Mouse (Mus musculus) hindbrain, embryonic 14.5 days (tissue): ENCODE data around the gene Kif1b. TPM values are rescaled to one million over a fixed set of nuclear protein-coding genes. Genes with fewer than 3 reads are reported as not detected.
"Not testable (repeated sequence)": the region's sequence is repeated elsewhere in the genome, so short reads cannot be mapped to it uniquely, and the experiment has no call there.

Experiments used
- ATAC-seq: fragments of 200-750 bp; cut with Nextera tagmentation; 2 replicates; pipeline ENCODE4 v1.8.0; 2017; ENCODE audit warnings: moderate number of reproducible peaks, mild to moderate bottlenecking, moderate TSS enrichment, moderate library complexity; ENCODE audit not compliant: low FRiP score
- DNase-seq: peaks from one replicate; pipeline ENCODE4 v3.0.0-alpha.2; 2015; ENCODE audit warnings: low spot score
- H3K27ac ChIP-seq: fragments of 300-500 bp; sonication (generic); 2 replicates; pipeline ENCODE4 v1.5.1; 2014; ENCODE audit warnings: mild to moderate bottlenecking, moderate library complexity
- H3K27me3 ChIP-seq: fragments of 300-500 bp; sonication (generic); 2 replicates; pipeline ENCODE4 v1.6.1; 2014; ENCODE audit warnings: mild to moderate bottlenecking, low read length, mixed read lengths; ENCODE audit not compliant: control insufficient read depth, insufficient read depth
- H3K36me3 ChIP-seq: fragments of 300-500 bp; sonication (generic); replicated peaks from 2 replicates; pipeline ENCODE4 v1.6.1; 2014; ENCODE audit not compliant: control insufficient read depth, insufficient read depth
- H3K4me1 ChIP-seq: fragments of 300-500 bp; sonication (generic); replicated peaks from 2 replicates; pipeline ENCODE4 v1.6.1; 2014; ENCODE audit warnings: antibody characterized with exemption, low read length, mixed read lengths; ENCODE audit not compliant: control insufficient read depth, insufficient read depth
- H3K4me2 ChIP-seq: fragments of 300-500 bp; sonication (generic); replicated peaks from 2 replicates; pipeline ENCODE4 v1.6.1; 2014; ENCODE audit warnings: mild to moderate bottlenecking, moderate library complexity
- H3K4me3 ChIP-seq: fragments of 300-500 bp; sonication (generic); replicated peaks from 2 replicates; pipeline ENCODE4 v1.5.1; 2014; ENCODE audit warnings: mild to moderate bottlenecking, low read length
- H3K9ac ChIP-seq: fragments of 300-500 bp; sonication (generic); 2 replicates; pipeline ENCODE4 v1.6.1; 2014
- H3K9me3 ChIP-seq: fragments of 300-500 bp; sonication (generic); 2 replicates; pipeline ENCODE4 v1.6.1; 2016; ENCODE audit warnings: low read length; ENCODE audit not compliant: control insufficient read depth
- WGBS: fragments of 180-500 bp; shearing (Covaris S2); extraction: QIAGEN DNeasy Blood & Tissue Kit; methylation state at CpG from one replicate; pipeline ENCODE4 v1.1.7; 2014; 5-methylcytosine and 5-hydroxymethylcytosine counted together
- polyA plus RNA-seq: library from polyadenylated mRNA; unstranded; fragments of >200 nt; fragmentation: Nextera tagmentation; extraction: Ambion mirVana; gene quantifications from 2 replicates; pipeline ENCODE4 v1.2.1, GENCODE M21; 2014

Gene Kif1b
- polyA plus RNA-seq, 1 experiment from 2014 or later = 188 TPM

- no peak for ATAC-seq
These were observed 84.0 kb downstream of the Kif1b start for GRCm38 (mm10) chr4:149223453-149223852.

GRCm38 (mm10) chr4:149220481-149220880 is 87.0 kb downstream of the Kif1b start:
- Histone ChIP-seq H3K9me3 (no peaks in the 10 kb centered on the region), H3K4me3 (no peak overlapping the region), H3K4me2 (no peak overlapping the region), H3K4me1 (peaks cover 7% of the 10 kb centered on the region; the same call in 1 of the 2 replicates), H3K9ac (0 out of 2 replicates have a peak overlapping the region, but pooled peaks have one; percentile 3), H3K27ac (peak overlapping the region; percentile 39), H3K36me3 (peaks cover 97% of the 10 kb centered on the region), H3K27me3 (no peaks in the 10 kb centered on the region)
- no peak for DNase-seq
- no peak for ATAC-seq
- WGBS = 27% methylated on average over 17 of the region's 17 CpGs

More at GRCm38 (mm10) chr4:149223453-149223852, 84.0 kb downstream of the Kif1b start:
- Histone ChIP-seq H3K4me3 (no peak overlapping the region), H3K9ac (no peak overlapping the region), H3K36me3 (peaks cover 94% of the 10 kb centered on the region), H3K4me2 (no peak overlapping the region), H3K9me3 (no peaks in the 10 kb centered on the region), H3K4me1 (peaks cover 7% of the 10 kb centered on the region; the same call in 1 of the 2 replicates), H3K27me3 (no peaks in the 10 kb centered on the region), H3K27ac (no peak overlapping the region)
- DNase-seq = no peak
- 97% methylated on average over 3 of the region's 3 CpGs for WGBS

- ATAC-seq (peak; percentile 88), DNase-seq (peak; percentile 67)
- H3K36me3 ChIP-seq = peaks cover 97% of the 10 kb centered on the region
- no peak overlapping the region for H3K4me3 ChIP-seq
- no peaks in the 10 kb centered on the region for H3K9me3 ChIP-seq
- H3K4me1 ChIP-seq = peaks cover 7% of the 10 kb centered on the region; the same call in 1 of the 2 replicates
- peak overlapping the region; percentile 39 for H3K27ac ChIP-seq
- WGBS = 14% methylated on average over 5 of the region's 5 CpGs
- H3K9ac ChIP-seq = no peak overlapping the region
- no peak overlapping the region for H3K4me2 ChIP-seq
- H3K27me3 ChIP-seq = no peaks in the 10 kb centered on the region
These were observed 87.4 kb downstream of the Kif1b start for GRCm38 (mm10) chr4:149220042-149220473.

- Histone ChIP-seq H3K4me2 (no peak overlapping the region), H3K36me3 (peaks cover 97% of the 10 kb centered on the region), H3K27ac (peak overlapping the region; percentile 39), H3K4me1 (peaks cover 7% of the 10 kb centered on the region; the same call in 1 of the 2 replicates), H3K9me3 (no peaks in the 10 kb centered on the region), H3K4me3 (no peak overlapping the region), H3K27me3 (no peaks in the 10 kb centered on the region), H3K9ac (no peak overlapping the region)
- ATAC-seq (no peak), DNase-seq (no peak)
- WGBS = 41% methylated on average over 12 of the region's 12 CpGs
These were observed 88.0 kb downstream of the Kif1b start for GRCm38 (mm10) chr4:149219401-149220041.

GRCm38 (mm10) chr4:149218476-149218875 is 89.0 kb downstream of the Kif1b start:
- DNase-seq (no peak), ATAC-seq (no peak)
- Histone ChIP-seq H3K36me3 (peaks cover 97% of the 10 kb centered on the region), H3K4me3 (no peak overlapping the region), H3K27me3 (no peaks in the 10 kb centered on the region), H3K4me1 (peaks cover 7% of the 10 kb centered on the region; the same call in 1 of the 2 replicates), H3K9ac (no peak overlapping the region), H3K4me2 (no peak overlapping the region), H3K27ac (peak overlapping the region; percentile 12; the same call in 1 of the 2 replicates), H3K9me3 (no peaks in the 10 kb centered on the region)
- WGBS = 87% methylated on average over 5 of the region's 5 CpGs

GRCm38 (mm10) chr4:149215982-149216381 is 91.5 kb downstream of the Kif1b start:
- Histone ChIP-seq H3K27ac (no peak overlapping the region), H3K9me3 (no peaks in the 10 kb centered on the region), H3K4me2 (no peak overlapping the region), H3K27me3 (no peaks in the 10 kb centered on the region), H3K36me3 (peaks cover 97% of the 10 kb centered on the region), H3K9ac (no peak overlapping the region), H3K4me3 (no peak overlapping the region), H3K4me1 (peaks cover 7% of the 10 kb centered on the region; the same call in 1 of the 2 replicates)
- DNase-seq (no peak), ATAC-seq (no peak)
- WGBS = 94% methylated on average over 9 of the region's 9 CpGs

- ATAC-seq = no peak
- 64% methylated on average over 2 of the region's 2 CpGs for WGBS
These were observed 92.1 kb downstream of the Kif1b start for GRCm38 (mm10) chr4:149215397-149215796.

GRCm38 (mm10) chr4:149214468-149214867 is 93.0 kb downstream of the Kif1b start:
- H3K4me1 ChIP-seq, H3K27ac ChIP-seq, H3K4me2 ChIP-seq, H3K27me3 ChIP-seq, DNase-seq, H3K4me3 ChIP-seq, H3K9me3 ChIP-seq, H3K9ac ChIP-seq, ATAC-seq: not testable (repeated sequence)
- WGBS = 93% methylated on average over 2 of the region's 2 CpGs
- H3K36me3 ChIP-seq = peaks cover 97% of the 10 kb centered on the region

More at GRCm38 (mm10) chr4:149215397-149215796, 92.1 kb downstream of the Kif1b start:
- no peak overlapping the region for H3K9ac ChIP-seq
- no peak overlapping the region for H3K4me2 ChIP-seq
- H3K27ac ChIP-seq = no peak overlapping the region
- DNase-seq = no peak
- no peaks in the 10 kb centered on the region for H3K27me3 ChIP-seq
- H3K9me3 ChIP-seq = no peaks in the 10 kb centered on the region
- no peak overlapping the region for H3K4me3 ChIP-seq
- peaks cover 4% of the 10 kb centered on the region; the same call in 1 of the 2 replicates for H3K4me1 ChIP-seq
- peaks cover 97% of the 10 kb centered on the region for H3K36me3 ChIP-seq

GRCm38 (mm10) chr4:149213466-149213865 is 94.0 kb downstream of the Kif1b start:
- H3K27ac ChIP-seq = no peak overlapping the region
- 95% methylated on average over 9 of the region's 9 CpGs for WGBS
- no peak overlapping the region for H3K9ac ChIP-seq
- no peak overlapping the region for H3K4me2 ChIP-seq
- H3K4me1 ChIP-seq = no peaks in the 10 kb centered on the region
- H3K27me3 ChIP-seq = no peaks in the 10 kb centered on the region
- peaks cover 99% of the 10 kb centered on the region for H3K36me3 ChIP-seq
- H3K9me3 ChIP-seq = no peaks in the 10 kb centered on the region
- DNase-seq (no peak), ATAC-seq (no peak)
- H3K4me3 ChIP-seq = no peak overlapping the region
